16 mouse cellular contexts compared by ENCODE assay signal in genomic region chr3:14957481-14957880, GRCm38 (mm10).
DNase-seq lines count a peak whose midpoint lies in the region; ATAC-seq and TF ChIP-seq lines count a peak whose summit lies in the region.
"Had no signal": no experiment of that assay in that cellular context is flagged by ENCODE, and none has a peak within 500 bp of the region (broad histone marks: within the 10 kb centered on the region; RNA-seq: fewer than 3 reads in every experiment).

No protein-coding gene starts in this region.

- H3K4me1 ChIP-seq in kidney, embryonic 14.5 days (ENCODE audit: control insufficient read depth, insufficient read depth, low read length) = no peaks in the 10 kb centered on the region
- H3K4me1 ChIP-seq in lung, embryonic 14.5 days (ENCODE audit: insufficient read depth) = peaks cover 17% of the 10 kb centered on the region
- H3K4me1 ChIP-seq in heart, embryonic 10.5 days = peaks cover 6% of the 10 kb centered on the region

- DNase-seq in kidney, adult 11 months = peak; percentile 68
- DNase-seq in adrenal gland, postnatal 10 days = peak; percentile 25
- peak; percentile 52 to 82 for DNase-seq in kidney, adult 8-10 months
- peak; percentile 76 for DNase-seq in lung, embryonic 14.5 days
- DNase-seq in heart, embryonic 10.5 days (ENCODE audit: low spot score) = no peak
- DNase-seq in adipocyte (ENCODE audit: low spot score) = no peak
- DNase-seq: cerebellum, adult 18-20 months; embryo, embryonic 11 days; forebrain, postnatal 0 days; liver, embryonic 13.5 days; thymus, adult 2 months had no signal

- H3K27ac ChIP-seq in kidney, embryonic 14.5 days (ENCODE audit: low read depth, low read length) = no peak overlapping the region
- H3K27ac ChIP-seq in lung, embryonic 14.5 days (ENCODE audit: low read depth) = peak overlapping the region; percentile 59; the same call in 1 of the 2 replicates
- no peak overlapping the region for H3K27ac ChIP-seq in heart, embryonic 10.5 days
- H3K27ac ChIP-seq: heart, embryonic 13.5 days; hindbrain, embryonic 10.5 days; liver, embryonic 13.5 days had no signal

- no peak overlapping the region for H3K4me2 ChIP-seq in kidney, embryonic 14.5 days (replicated peaks; ENCODE audit: low read depth, low read length)
- no peak overlapping the region for H3K4me2 ChIP-seq in lung, embryonic 14.5 days
- H3K4me2 ChIP-seq: heart, embryonic 13.5 days; liver, embryonic 13.5 days had no signal

- H3K9ac ChIP-seq in kidney, embryonic 14.5 days (ENCODE audit: low read depth, low read length) = no peak overlapping the region
- no peak overlapping the region for H3K9ac ChIP-seq in lung, embryonic 14.5 days
- H3K9ac ChIP-seq: forebrain, postnatal 0 days; heart, embryonic 13.5 days; liver, embryonic 13.5 days had no signal

- 64% methylated on average over 1 of the region's 1 CpGs for WGBS in kidney, embryonic 14.5 days
- 46% methylated on average over 1 of the region's 1 CpGs for WGBS in lung, embryonic 14.5 days
- 83% methylated on average over 1 of the region's 1 CpGs for WGBS in heart, embryonic 10.5 days

- H3K27me3 ChIP-seq in kidney, embryonic 14.5 days (ENCODE audit: control insufficient read depth, insufficient read depth, low read length) = no peaks in the 10 kb centered on the region
- H3K27me3 ChIP-seq in lung, embryonic 14.5 days (ENCODE audit: insufficient read depth, low read length) = no peaks in the 10 kb centered on the region
- H3K27me3 ChIP-seq in heart, embryonic 10.5 days (ENCODE audit: insufficient read depth, poor library complexity, severe bottlenecking) = no peaks in the 10 kb centered on the region
- H3K27me3 ChIP-seq: heart, embryonic 13.5 days; liver, embryonic 13.5 days had no signal

- TF ChIP-seq CTCF in lung, embryonic 14.5 days (IDR thresholded peaks at IDR 0.05; ENCODE audit: low read depth) = no peak

- no peaks in the 10 kb centered on the region for H3K36me3 ChIP-seq in kidney, embryonic 14.5 days (ENCODE audit: control insufficient read depth, insufficient read depth, low read length)
- no peaks in the 10 kb centered on the region for H3K36me3 ChIP-seq in lung, embryonic 14.5 days (ENCODE audit: insufficient read depth)
- H3K36me3 ChIP-seq in heart, embryonic 10.5 days = no peaks in the 10 kb centered on the region
- H3K36me3 ChIP-seq: heart, embryonic 13.5 days; hindbrain, embryonic 10.5 days; liver, embryonic 13.5 days had no signal

- no peaks in the 10 kb centered on the region for H3K9me3 ChIP-seq in kidney, embryonic 14.5 days (ENCODE audit: control insufficient read depth, low read length)
- H3K9me3 ChIP-seq in lung, embryonic 14.5 days (ENCODE audit: low read depth, low read length) = no peaks in the 10 kb centered on the region
- no peaks in the 10 kb centered on the region for H3K9me3 ChIP-seq in heart, embryonic 10.5 days
- H3K9me3 ChIP-seq: heart, embryonic 13.5 days; hindbrain, embryonic 10.5 days; liver, embryonic 13.5 days had no signal

- no peak for ATAC-seq in kidney, embryonic 14.5 days (ENCODE audit: low FRiP score, low TSS enrichment)
- peak; percentile 55; the same call in 1 of the 2 replicates for ATAC-seq in lung, embryonic 14.5 days (ENCODE audit: insufficient read depth)
- no peak for ATAC-seq in erythroblast, adult 5-6 weeks (replicated peaks; ENCODE audit: low FRiP score, poor library complexity, severe bottlenecking)
- ATAC-seq: forebrain, postnatal 0 days; intestine, embryonic 16.5 days had no signal

- no peak overlapping the region for H3K4me3 ChIP-seq in kidney, embryonic 14.5 days (ENCODE audit: low read length)
- no peak overlapping the region for H3K4me3 ChIP-seq in lung, embryonic 14.5 days (ENCODE audit: low read depth, low read length)
- H3K4me3 ChIP-seq in heart, embryonic 10.5 days = no peak overlapping the region
- H3K4me3 ChIP-seq: heart, embryonic 13.5 days; hindbrain, embryonic 10.5 days; liver, embryonic 13.5 days had no signal

Comparison
In these comparisons a context has a peak if more than half of its experiments do, and no peak if none do; other contexts are left out.
1. DNase-seq: peak in kidney, adult 11 months (single experiment), adrenal gland, postnatal 10 days (single experiment), kidney, adult 8-10 months (2 of 2) and lung, embryonic 14.5 days (single experiment); none in heart, embryonic 10.5 days (single experiment) and adipocyte (single experiment).